Mouse (Mus musculus): Measurements from ENCODE around the gene Mtx2. TPM values are rescaled to one million over a fixed set of nuclear protein-coding genes. Genes with fewer than 3 reads are reported as not detected.

Gene Mtx2
- total RNA-seq, 2 experiments from 2014 or later: 36.5 to 43.4 TPM

DNA sequence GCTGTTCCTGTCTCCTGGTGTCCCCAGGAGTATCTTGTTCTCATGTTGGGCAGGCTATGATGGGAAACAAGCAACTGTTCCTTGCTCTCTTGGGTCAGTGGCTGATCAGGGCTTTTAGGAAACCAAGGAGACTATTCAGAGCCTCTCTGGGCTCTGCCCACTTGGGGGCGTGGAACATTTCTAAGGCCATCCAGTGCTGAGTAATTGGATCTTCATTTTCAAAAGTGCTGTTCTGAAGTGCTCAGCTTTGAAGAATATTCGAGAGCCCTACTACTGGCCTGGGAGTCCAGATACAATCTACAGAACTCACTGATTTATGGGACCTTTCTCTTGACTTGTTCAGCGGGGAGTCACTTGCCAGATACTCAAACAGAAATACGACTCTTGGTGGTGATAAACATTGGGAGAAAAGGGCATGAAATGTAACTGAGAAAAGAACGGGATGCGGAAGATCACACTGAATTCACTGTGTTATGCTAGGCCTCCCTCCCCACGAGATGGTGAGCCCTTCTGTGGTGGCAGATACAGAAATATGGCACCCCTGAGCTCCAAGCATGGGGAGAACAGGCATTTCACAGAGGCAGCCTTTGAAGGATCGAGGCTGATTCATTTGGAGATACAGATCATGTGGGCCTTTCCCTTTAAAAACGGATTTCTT, 92.4 kb downstream of the Mtx2 start:
- DNase-seq (ENCODE audit: low spot score in 2 of 2): no peak

DNA sequence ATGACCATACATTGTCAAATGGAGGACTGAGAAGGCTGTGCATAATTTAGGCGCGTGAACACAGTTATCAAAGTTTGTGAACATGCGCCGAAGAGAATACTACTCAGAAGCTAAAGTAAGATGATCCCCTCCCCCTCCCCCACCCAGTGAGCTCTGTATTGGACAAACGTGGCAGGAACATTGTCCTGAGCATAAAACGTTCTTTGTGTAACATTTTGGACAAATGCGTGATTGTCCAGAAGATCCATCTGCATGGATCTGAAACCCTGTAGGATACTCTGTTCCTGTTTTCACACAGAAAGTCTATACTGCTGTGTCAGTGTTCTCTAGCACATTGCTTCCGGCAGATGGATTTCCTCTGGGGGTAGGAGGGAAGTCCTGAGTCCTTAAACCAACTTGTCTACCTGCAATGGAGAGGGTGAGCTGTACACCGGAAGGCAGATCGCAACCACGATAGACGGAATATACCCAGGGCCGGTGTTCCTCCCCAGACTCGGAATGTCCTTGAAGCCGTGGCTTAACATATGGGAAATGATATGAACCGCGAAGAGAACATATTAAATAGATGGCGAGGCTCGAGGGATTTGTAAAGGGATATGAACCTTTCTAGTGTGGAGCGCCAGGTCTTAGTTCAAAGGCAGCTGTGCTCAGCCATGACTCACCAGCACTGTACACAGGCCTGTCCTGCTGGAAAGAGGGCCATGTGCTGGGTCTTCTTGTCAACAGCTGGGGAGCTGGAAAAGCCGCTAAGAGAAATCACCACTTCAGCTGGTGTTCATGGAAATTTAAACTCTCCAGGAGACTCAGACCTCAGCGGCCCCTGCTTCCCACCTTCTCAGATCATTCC, 100.6 kb downstream of the Mtx2 start:
- peak in 1 of 2 experiments; percentile 13 for DNase-seq (ENCODE audit: low spot score in 2 of 2)

Other genes with a start within 250 kb of the Mtx2 start
- gene Lnpk, start 246.4 kb upstream of the Mtx2 start, total RNA-seq (2021): 10 to 100 TPM; 55.3 to 55.4 TPM
- gene Evx2, start 166.2 kb upstream of the Mtx2 start, total RNA-seq (2021): not detected
- not detected for gene Hoxd13, start 157.5 kb upstream of the Mtx2 start, total RNA-seq (2021)
- gene Hoxd12, start 150.8 kb upstream of the Mtx2 start, total RNA-seq (2021): not detected
- gene Hoxd11, start 146.2 kb upstream of the Mtx2 start, total RNA-seq (2021): not detected
- not detected for gene Hoxd10, start 133.9 kb upstream of the Mtx2 start, total RNA-seq (2021)
- not detected for gene Hoxd9, start 128.1 kb upstream of the Mtx2 start, total RNA-seq (2021)
- not detected for gene Hoxd8, start 121.2 kb upstream of the Mtx2 start, total RNA-seq (2021)
- gene Hoxd3, start 113.9 kb upstream of the Mtx2 start, total RNA-seq (2021): not detected
- gene Hoxd4, start 113.9 kb upstream of the Mtx2 start, total RNA-seq (2021): not detected
- gene Gm28230, start 99.1 kb upstream of the Mtx2 start, total RNA-seq (2021): not detected
- under 1 TPM in 1 of 2 experiments, not detected in 1; 0.17 TPM for gene Hoxd1, start 62.8 kb upstream of the Mtx2 start, total RNA-seq (2021)